Mouse (Mus musculus) CH12.LX (cell line): ENCODE data around the gene Olfr872. TPM values are rescaled to one million over a fixed set of nuclear protein-coding genes. Genes with fewer than 3 reads are reported as not detected.

Experiments
- DNase-seq: peaks from one replicate; pipeline ENCODE4 v3.0.0-alpha.2; 2013; ENCODE audit errors: extremely low read depth
- H3K27ac ChIP-seq: 2 replicates; pipeline ENCODE4 v1.5.1; 2012; ENCODE audit warnings: low read depth, mild to moderate bottlenecking, control low read depth, moderate library complexity; ENCODE audit not compliant: insufficient read depth
- H3K27me3 ChIP-seq: replicated peaks from 2 replicates; pipeline ENCODE3; 2012; ENCODE audit warnings: inconsistent platforms
- H3K36me3 ChIP-seq, 2 experiments: replicated peaks in 1 of 2; 2 replicates each; pipeline versions ENCODE3 to v1.6.1; 2012; ENCODE audit warnings: inconsistent platforms in 1 of 2, low read length in 1 of 2, mild to moderate bottlenecking in 1 of 2, mixed read lengths in 1 of 2, moderate library complexity in 1 of 2; ENCODE audit not compliant: control insufficient read depth in 1 of 2, insufficient read depth in 1 of 2
- H3K4me1 ChIP-seq, 2 experiments: 2 replicates each; pipeline ENCODE4 v1.6.1; 2012; ENCODE audit warnings: inconsistent platforms in 1 of 2, moderate library complexity in 1 of 2; ENCODE audit not compliant: insufficient read depth in 2 of 2, control insufficient read depth in 1 of 2
- H3K4me2 ChIP-seq: 2 replicates; pipeline ENCODE4 v1.6.1; 2012; ENCODE audit warnings: low read depth, mild to moderate bottlenecking, control low read depth; ENCODE audit not compliant: poor library complexity, insufficient read depth, severe bottlenecking
- H3K4me3 ChIP-seq, 3 experiments: fragments of 150-350 bp in 1 of 3; sonication (generic) in 1 of 3; replicated peaks in 1 of 3; 2 replicates each; pipeline versions ENCODE3 to v1.5.1; 2011 to 2012; ENCODE audit warnings: low read depth in 2 of 3, low read length in 2 of 3, mild to moderate bottlenecking in 2 of 3, moderate library complexity in 2 of 3, control low read depth in 1 of 3, improper control_type of control experiment in 1 of 3, inconsistent platforms in 1 of 3, mixed read lengths in 1 of 3; ENCODE audit not compliant: poor library complexity in 1 of 3
- H3K79me2 ChIP-seq: replicated peaks from 2 replicates; pipeline ENCODE4 v1.6.1; 2012; ENCODE audit warnings: mild to moderate bottlenecking, moderate library complexity; ENCODE audit not compliant: control insufficient read depth, poor library complexity, insufficient read depth, severe bottlenecking; ENCODE audit errors: extremely low read depth
- H3K9ac ChIP-seq: 2 replicates; pipeline ENCODE4 v1.6.1; 2012; ENCODE audit warnings: low read depth, mild to moderate bottlenecking, control low read depth, moderate library complexity; ENCODE audit not compliant: insufficient read depth
- H3K9me3 ChIP-seq: replicated peaks from 2 replicates; pipeline ENCODE3; 2012; ENCODE audit warnings: low read length, inconsistent platforms, mixed read lengths
- BHLHE40 ChIP-seq: IDR thresholded peaks from 2 replicates; pipeline ENCODE4 v1.6.1; 2011; ENCODE audit warnings: mild to moderate bottlenecking, low read depth, low read length, improper control_type of control experiment
- CHD1 ChIP-seq: IDR thresholded peaks from 2 replicates; pipeline ENCODE4 v1.6.1; 2012; ENCODE audit warnings: low read depth, low read length, improper control_type of control experiment, inconsistent platforms
- CHD2 ChIP-seq: IDR thresholded peaks from 2 replicates; pipeline ENCODE4 v1.6.1; 2011; ENCODE audit warnings: low read length, improper control_type of control experiment
- ELF1 ChIP-seq: IDR thresholded peaks from 2 replicates; pipeline ENCODE4 v1.6.1; 2014; ENCODE audit warnings: low read depth, mild to moderate bottlenecking, inconsistent platforms, low read length, improper control_type of control experiment
- GABPA ChIP-seq: IDR thresholded peaks from 2 replicates; pipeline ENCODE4 v1.6.1; 2012; ENCODE audit warnings: low read depth, low read length, improper control_type of control experiment, inconsistent platforms; ENCODE audit not compliant: insufficient replicate concordance
- HCFC1 ChIP-seq: IDR thresholded peaks from 2 replicates; pipeline ENCODE4 v1.6.1; 2012; ENCODE audit warnings: low read depth, mild to moderate bottlenecking, inconsistent platforms, low read length, improper control_type of control experiment
- JUND ChIP-seq: conservative IDR thresholded peaks from 2 replicates; pipeline ENCODE4 v1.6.1; 2011; ENCODE audit warnings: low read depth, low read length, improper control_type of control experiment
- KAT2A ChIP-seq: IDR thresholded peaks from 2 replicates; pipeline ENCODE4 v1.6.1; 2012; ENCODE audit warnings: low read length, improper control_type of control experiment, inconsistent platforms; ENCODE audit not compliant: insufficient replicate concordance
- MAZ ChIP-seq: IDR thresholded peaks from 2 replicates; pipeline ENCODE4 v1.6.1; 2012; ENCODE audit warnings: low read depth, mild to moderate bottlenecking, inconsistent platforms, low read length, improper control_type of control experiment, moderate library complexity
- MXI1 ChIP-seq: IDR thresholded peaks from 2 replicates; pipeline ENCODE4 v1.6.1; 2011; ENCODE audit warnings: mild to moderate bottlenecking, low read depth, low read length, improper control_type of control experiment
- MYC ChIP-seq: IDR thresholded peaks from 2 replicates; pipeline ENCODE4 v1.6.1; 2011; ENCODE audit warnings: low read depth, mild to moderate bottlenecking, improper control_type of control experiment, low read length
- NRF1 ChIP-seq: IDR thresholded peaks from 2 replicates; pipeline ENCODE4 v1.6.1; 2014; ENCODE audit warnings: low read depth, mild to moderate bottlenecking, inconsistent platforms, low read length, improper control_type of control experiment, moderate library complexity
- PAX5 ChIP-seq: IDR thresholded peaks from 2 replicates; pipeline ENCODE4 v1.6.1; 2012; ENCODE audit warnings: low read length, inconsistent platforms, mixed read lengths
- RAD21 ChIP-seq: IDR thresholded peaks from 2 replicates; pipeline ENCODE4 v1.6.1; 2011; ENCODE audit warnings: low read depth, mild to moderate bottlenecking, low read length, improper control_type of control experiment, moderate library complexity
- SIN3A ChIP-seq: IDR thresholded peaks from 2 replicates; pipeline ENCODE4 v1.6.1; 2012; ENCODE audit warnings: low read length, improper control_type of control experiment, inconsistent platforms
- SMC3 ChIP-seq: IDR thresholded peaks from 2 replicates; pipeline ENCODE4 v1.6.1; 2011; ENCODE audit warnings: low read depth, low read length, improper control_type of control experiment
- TBP ChIP-seq: conservative IDR thresholded peaks from 2 replicates; pipeline ENCODE4 v1.6.1; 2011; ENCODE audit warnings: low read depth, low read length, improper control_type of control experiment
- ZKSCAN1 ChIP-seq: IDR thresholded peaks from 2 replicates; pipeline ENCODE4 v1.6.1; 2012; ENCODE audit warnings: low read depth, inconsistent platforms, low read length, improper control_type of control experiment, borderline replicate concordance
- ZMIZ1 ChIP-seq: IDR thresholded peaks from 2 replicates; pipeline ENCODE4 v1.6.1; 2012; ENCODE audit warnings: low read depth, mild to moderate bottlenecking, inconsistent platforms, low read length, improper control_type of control experiment
- dilution Hi-C: fragments of 300-500 bp; cut with MboI; formaldehyde crosslinking; loops from 2 replicates; pipeline ENCODE4 v1.14.3; 2020; ENCODE audit warnings: low sequenced_read_pairs; ENCODE audit not compliant: extremely low pct_unique_long_range_greater_than_20kb, extremely low pct_ligation_motif_present
- in situ Hi-C: fragments of 300-500 bp; cut with MboI; formaldehyde crosslinking; loops from 3 replicates; pipeline ENCODE4 v1.14.3; 2019; ENCODE audit warnings: low sequenced_read_pairs, low pct_ligation_motif_present, low pct_unique_long_range_greater_than_20kb, mixed read lengths
- polyA plus RNA-seq: library from polyadenylated mRNA; unstranded; fragments of >175 nt; gene quantifications from 2 replicates; pipeline ENCODE4 v1.2.1, GENCODE M21; 2012; ENCODE audit warnings: low read depth; ENCODE audit not compliant: insufficient read length
- total RNA-seq, 2 experiments: library from RNA; depleted of rRNA; stranded (reverse); fragments of 300-350 nt in 1 of 2; fragments of >200 nt in 1 of 2; gene quantifications; 2 replicates each; pipeline ENCODE4 v1.2.3; 2012 to 2014

The Olfr872 gene
- total and polyA plus RNA-seq, 3 experiments, result not detected

DNA sequence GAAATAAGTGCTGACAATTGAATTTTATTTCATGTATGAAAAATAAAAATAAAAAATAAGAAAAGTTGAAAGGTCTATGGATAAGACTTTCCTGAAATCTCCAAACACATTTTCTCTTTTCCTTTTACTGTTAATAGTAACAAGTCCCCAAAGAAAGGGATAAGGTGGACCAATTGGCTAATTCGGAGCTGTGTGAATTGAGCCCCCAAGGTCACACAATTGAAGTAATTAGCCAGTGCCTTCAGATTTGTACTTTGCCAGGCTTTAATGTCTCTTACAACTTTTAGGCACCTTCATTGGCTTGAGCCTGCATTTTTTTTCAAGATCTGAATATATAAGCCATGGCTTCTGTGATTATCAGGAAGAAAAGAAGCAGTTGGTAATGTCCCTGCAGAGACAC, 61.3 kb downstream of the Olfr872 start, which contains the start of gene Olfr873:
TSS of gene Olfr873 (plus strand) at position 301 of the 400 bp plus-strand sequence.
- H3K36me3 ChIP-seq, result no peaks in the 10 kb centered on the region
- H3K9me3 ChIP-seq, result no peaks in the 10 kb centered on the region
- in situ Hi-C loops, result no loop called here
- DNase-seq, result no peak
- H3K4me3 ChIP-seq, result no peak within 1 kb of the TSS
- no peak for TF ChIP-seq MYC
- TF ChIP-seq PAX5, result no peak
- TF ChIP-seq CHD1, result no peak
- no peak for TF ChIP-seq BHLHE40
- no peak for TF ChIP-seq MAZ
- TF ChIP-seq JUND, result no peak
- TF ChIP-seq HCFC1, result no peak
- TF ChIP-seq SIN3A, result no peak
- TF ChIP-seq ZMIZ1, result no peak
- TF ChIP-seq MXI1, result no peak
- TF ChIP-seq NRF1, result no peak
- TF ChIP-seq RAD21, result no peak
- TF ChIP-seq TBP, result no peak
- no peak for TF ChIP-seq ZKSCAN1
- TF ChIP-seq CHD2, result no peak
- no peak for TF ChIP-seq GABPA
- TF ChIP-seq ELF1, result no peak
- TF ChIP-seq SMC3, result no peak
- no peak for TF ChIP-seq KAT2A
- H3K79me2 ChIP-seq, result no peaks in the 10 kb centered on the region
- no peak within 1 kb of the TSS for H3K4me2 ChIP-seq
- no peak within 1 kb of the TSS for H3K27ac ChIP-seq
- H3K9ac ChIP-seq, result no peak within 1 kb of the TSS
- dilution Hi-C loops, result no loop called here
- H3K27me3 ChIP-seq, result no peaks in the 10 kb centered on the region
- no peaks in the 10 kb centered on the region for H3K4me1 ChIP-seq

Other genes starting within 250 kb of the Olfr872 start
- gene Olfr866, start 209.1 kb upstream of the Olfr872 start, total RNA-seq (2012; rRNA removed), result not detected in 2 replicates
- not detected in 2 replicates for gene Olfr866, start 209.1 kb upstream of the Olfr872 start, total RNA-seq (2014; rRNA removed)
- not detected in 2 replicates for gene Olfr866, start 209.1 kb upstream of the Olfr872 start, polyA plus RNA-seq
- gene Olfr867, start 179.6 kb upstream of the Olfr872 start, total RNA-seq (2012; rRNA removed), result not detected in 2 replicates
- not detected in 2 replicates for gene Olfr867, start 179.6 kb upstream of the Olfr872 start, total RNA-seq (2014; rRNA removed)
- gene Olfr867, start 179.6 kb upstream of the Olfr872 start, polyA plus RNA-seq, result not detected in 2 replicates
- gene Olfr868, start 138.5 kb upstream of the Olfr872 start, total RNA-seq (2012; rRNA removed), result not detected in 2 replicates
- gene Olfr868, start 138.5 kb upstream of the Olfr872 start, total RNA-seq (2014; rRNA removed), result not detected in 2 replicates
- gene Olfr868, start 138.5 kb upstream of the Olfr872 start, polyA plus RNA-seq, result not detected in 2 replicates
- not detected in 2 replicates for gene Olfr869, start 108.1 kb upstream of the Olfr872 start, total RNA-seq (2012; rRNA removed)
- not detected in 2 replicates for gene Olfr869, start 108.1 kb upstream of the Olfr872 start, total RNA-seq (2014; rRNA removed)
- gene Olfr869, start 108.1 kb upstream of the Olfr872 start, polyA plus RNA-seq, result not detected in 2 replicates
- not detected in 2 replicates for gene Olfr870, start 63.1 kb upstream of the Olfr872 start, total RNA-seq (2012; rRNA removed)
- gene Olfr870, start 63.1 kb upstream of the Olfr872 start, total RNA-seq (2014; rRNA removed), result not detected in 2 replicates
- not detected in 2 replicates for gene Olfr870, start 63.1 kb upstream of the Olfr872 start, polyA plus RNA-seq
- not detected in 2 replicates for gene Olfr871, start 24.9 kb upstream of the Olfr872 start, total RNA-seq (2012; rRNA removed)
- gene Olfr871, start 24.9 kb upstream of the Olfr872 start, total RNA-seq (2014; rRNA removed), result not detected in 2 replicates
- not detected in 2 replicates for gene Olfr871, start 24.9 kb upstream of the Olfr872 start, polyA plus RNA-seq
- gene Olfr39, start 45.2 kb downstream of the Olfr872 start, total RNA-seq (2012; rRNA removed), result not detected in 2 replicates
- gene Olfr39, start 45.2 kb downstream of the Olfr872 start, total RNA-seq (2014; rRNA removed), result not detected in 2 replicates
- gene Olfr39, start 45.2 kb downstream of the Olfr872 start, polyA plus RNA-seq, result not detected in 2 replicates
- not detected in 2 replicates for gene Olfr873, start 61.4 kb downstream of the Olfr872 start, total RNA-seq (2012; rRNA removed)
- not detected in 2 replicates for gene Olfr873, start 61.4 kb downstream of the Olfr872 start, total RNA-seq (2014; rRNA removed)
- not detected in 2 replicates for gene Olfr873, start 61.4 kb downstream of the Olfr872 start, polyA plus RNA-seq
- gene Olfr18, start 99.0 kb downstream of the Olfr872 start, total RNA-seq (2012; rRNA removed), result not detected in 2 replicates
- gene Olfr18, start 99.0 kb downstream of the Olfr872 start, total RNA-seq (2014; rRNA removed), result not detected in 2 replicates
- gene Olfr18, start 99.0 kb downstream of the Olfr872 start, polyA plus RNA-seq, result not detected in 2 replicates
- 10.6 and 13.1 TPM in 2 replicates for gene Zfp560, start 148.1 kb downstream of the Olfr872 start, total RNA-seq (2012; rRNA removed)
- gene Zfp560, start 148.1 kb downstream of the Olfr872 start, total RNA-seq (2014; rRNA removed), result 29.0 and 31.8 TPM in 2 replicates
- gene Zfp560, start 148.1 kb downstream of the Olfr872 start, polyA plus RNA-seq, result 11.0 and 12.4 TPM in 2 replicates
- gene Zfp26, start 223.0 kb downstream of the Olfr872 start, total RNA-seq (2012; rRNA removed), result 13.3 and 16.5 TPM in 2 replicates
- 17.3 and 22.0 TPM in 2 replicates for gene Zfp26, start 223.0 kb downstream of the Olfr872 start, total RNA-seq (2014; rRNA removed)
- 9.4 and 11.7 TPM in 2 replicates for gene Zfp26, start 223.0 kb downstream of the Olfr872 start, polyA plus RNA-seq